Mouse (Mus musculus) midbrain, postnatal 0 days (tissue): Measurements from ENCODE around the gene Mrgprx1. TPM values are rescaled to one million over a fixed set of nuclear protein-coding genes. Genes with fewer than 3 reads are reported as not detected.
A peak's percentile ranks its signal among the peaks of the same experiment; 100 is the strongest.

ENCODE experiments used
- ATAC-seq: fragments of 200-750 bp; cut with Nextera tagmentation; 2 replicates; pipeline ENCODE4 v1.8.0; 2017; ENCODE audit warnings: moderate number of reproducible peaks, mild to moderate bottlenecking, moderate TSS enrichment, moderate library complexity; ENCODE audit not compliant: low FRiP score
- DNase-seq: peaks from one replicate; pipeline ENCODE4 v3.0.0-alpha.2; 2015; ENCODE audit warnings: low spot score
- H3K27ac ChIP-seq: fragments of 300-500 bp; sonication (generic); 2 replicates; pipeline ENCODE4 v1.5.1; 2014; ENCODE audit warnings: low read depth, mild to moderate bottlenecking, low read length, mixed read lengths
- H3K27me3 ChIP-seq: fragments of 300-500 bp; sonication (generic); 2 replicates; pipeline ENCODE4 v1.6.1; 2014; ENCODE audit warnings: low read length, control low read depth, mixed read lengths; ENCODE audit not compliant: insufficient read depth
- H3K36me3 ChIP-seq: fragments of 300-500 bp; sonication (generic); 2 replicates; pipeline ENCODE4 v1.6.1; 2014; ENCODE audit warnings: low read length, control low read depth, mixed read lengths; ENCODE audit not compliant: insufficient read depth
- H3K4me1 ChIP-seq: fragments of 300-500 bp; sonication (generic); 2 replicates; pipeline ENCODE4 v1.6.1; 2014; ENCODE audit warnings: mild to moderate bottlenecking, control low read depth, antibody characterized with exemption, low read length, mixed read lengths; ENCODE audit not compliant: insufficient read depth
- H3K4me2 ChIP-seq: fragments of 300-500 bp; sonication (generic); 2 replicates; pipeline ENCODE4 v1.6.1; 2014; ENCODE audit warnings: low read depth, mild to moderate bottlenecking, low read length, mixed read lengths; ENCODE audit not compliant: poor library complexity, severe bottlenecking
- H3K4me3 ChIP-seq: fragments of 300-500 bp; sonication (generic); 2 replicates; pipeline ENCODE4 v1.5.1; 2014; ENCODE audit warnings: low read depth, mild to moderate bottlenecking, low read length, moderate library complexity
- H3K9ac ChIP-seq: fragments of 300-500 bp; sonication (generic); replicated peaks from 2 replicates; pipeline ENCODE4 v1.6.1; 2014; ENCODE audit warnings: mild to moderate bottlenecking, low read length, moderate library complexity, mixed read lengths; ENCODE audit not compliant: poor library complexity, severe bottlenecking
- H3K9me3 ChIP-seq: fragments of 300-500 bp; sonication (generic); 2 replicates; pipeline ENCODE4 v1.6.1; 2016; ENCODE audit warnings: low read length, control low read depth
- CTCF ChIP-seq: IDR thresholded peaks from 2 replicates; pipeline ENCODE4 v1.5.1; 2016; ENCODE audit warnings: antibody characterized with exemption, mild to moderate bottlenecking
- WGBS: fragments of 180-500 bp; shearing (Covaris S2); extraction: QIAGEN DNeasy Blood & Tissue Kit; methylation state at CpG from one replicate; pipeline ENCODE4 v1.1.7; 2014; 5-methylcytosine and 5-hydroxymethylcytosine counted together
- polyA plus RNA-seq: library from polyadenylated mRNA; unstranded; fragments of >200 nt; fragmentation: Nextera tagmentation; extraction: Ambion mirVana; gene quantifications from 2 replicates; pipeline ENCODE4 v1.2.1, GENCODE M21; 2015
- total RNA-seq: library from RNA; depleted of rRNA; stranded (reverse); fragments of >200 nt; gene quantifications from 2 replicates; pipeline ENCODE4 v1.2.3, GENCODE M21; 2014; rRNA removed

The Mrgprx1 gene
- total and polyA plus RNA-seq, 2 experiments from 2014 or later, result not detected

DNA sequence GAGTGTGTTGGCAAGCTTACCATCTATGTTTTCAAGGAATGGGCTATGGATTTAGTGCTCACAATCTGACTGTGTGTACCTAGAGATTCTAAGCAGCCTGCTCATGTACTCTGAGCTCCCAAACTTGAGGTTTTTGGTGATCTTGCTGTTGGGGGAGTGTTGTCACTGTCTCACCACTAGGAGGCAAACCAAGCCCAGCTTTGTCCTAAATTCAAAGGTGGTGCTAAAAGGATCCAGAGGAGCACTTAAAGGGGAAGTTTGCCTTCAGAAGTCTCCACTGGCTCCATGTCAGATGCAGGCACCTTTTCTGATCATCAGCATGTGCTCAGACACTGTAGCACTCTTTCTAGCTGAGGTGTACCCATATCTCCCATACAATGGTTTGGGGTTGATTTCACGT is 40.6 kb downstream of the Mrgprx1 start:
- Histone ChIP-seq H3K27ac (no peak overlapping the region), H3K4me2 (no peak overlapping the region), H3K9me3 (no peaks in the 10 kb centered on the region), H3K9ac (no peak overlapping the region), H3K27me3 (no peaks in the 10 kb centered on the region), H3K4me1 (no peaks in the 10 kb centered on the region), H3K36me3 (no peaks in the 10 kb centered on the region), H3K4me3 (no peak overlapping the region)
- DNase-seq (peak; percentile 1), ATAC-seq (no peak)
- TF ChIP-seq CTCF, result peak; percentile 47
- 45% methylated on average over 1 of the region's 1 CpGs for WGBS

GRCm38 (mm10) chr7:47981995-47982394 is 45.4 kb downstream of the Mrgprx1 start, which contains the start of gene Mrgpra4:
Gene Mrgpra4, minus strand, starts transcription at chr7:47982095.
- Histone ChIP-seq H3K9ac (no peak within 1 kb of the TSS), H3K27me3 (no peaks in the 10 kb centered on the region), H3K27ac (no peak within 1 kb of the TSS), H3K4me1 (no peaks in the 10 kb centered on the region), H3K4me2 (no peak within 1 kb of the TSS), H3K9me3 (no peaks in the 10 kb centered on the region), H3K4me3 (no peak within 1 kb of the TSS), H3K36me3 (no peaks in the 10 kb centered on the region)
- ATAC-seq (no peak), DNase-seq (no peak)
- TF ChIP-seq CTCF, result no peak
- WGBS, result 70% methylated on average over 1 of the region's 1 CpGs

Other genes starting within 250 kb of the Mrgprx1 start
- not detected in 2 replicates for gene Mrgpra4, start 45.5 kb downstream of the Mrgprx1 start, total RNA-seq
- gene Mrgpra4, start 45.5 kb downstream of the Mrgprx1 start, polyA plus RNA-seq, result not detected in 2 replicates
- not detected in 2 replicates for gene Mrgprb5, start 141.4 kb upstream of the Mrgprx1 start, total RNA-seq
- not detected in 2 replicates for gene Mrgprb5, start 141.4 kb upstream of the Mrgprx1 start, polyA plus RNA-seq
- gene Mrgprb4, start 171.7 kb upstream of the Mrgprx1 start, total RNA-seq, result not detected in 2 replicates
- gene Mrgprb4, start 171.7 kb upstream of the Mrgprx1 start, polyA plus RNA-seq, result not detected in 2 replicates